Mouse (Mus musculus): ENCODE data around the gene Lrpprc. TPM values are rescaled to one million over a fixed set of nuclear protein-coding genes. Genes with fewer than 3 reads are reported as not detected.

The Lrpprc gene
- polyA plus RNA-seq, 1 experiment from 2014 or later = 47.5 TPM

- no peak for ATAC-seq
- Histone ChIP-seq H3K4me1 (ENCODE audit: control insufficient read depth, insufficient read depth, low read length) (peaks cover 17% of the 10 kb centered on the region), H3K27me3 (ENCODE audit: control insufficient read depth, insufficient read depth, low read depth, low read length) (no peaks in the 10 kb centered on the region), H3K4me3 (ENCODE audit: low read depth, low read length) (no peak overlapping the region), H3K9me3 (replicated peaks; ENCODE audit: control insufficient read depth, low read length, poor library complexity, severe bottlenecking) (no peaks in the 10 kb centered on the region), H3K36me3 (ENCODE audit: control insufficient read depth, insufficient read depth, low read length) (0 out of 2 replicates have a peak, but pooled peaks cover 2% of the 10 kb centered on the region), H3K9ac (ENCODE audit: low read depth, low read length) (no peak overlapping the region), H3K27ac (ENCODE audit: low read length) (0 out of 2 replicates have a peak overlapping the region, but pooled peaks have one; percentile 11), H3K4me2 (ENCODE audit: low read length) (no peak overlapping the region)
- WGBS = 72% methylated on average over 2 of the region's 2 CpGs
Measured at GRCm38 (mm10) chr17:84752286-84752685, 38.3 kb downstream of the Lrpprc start.

DNA sequence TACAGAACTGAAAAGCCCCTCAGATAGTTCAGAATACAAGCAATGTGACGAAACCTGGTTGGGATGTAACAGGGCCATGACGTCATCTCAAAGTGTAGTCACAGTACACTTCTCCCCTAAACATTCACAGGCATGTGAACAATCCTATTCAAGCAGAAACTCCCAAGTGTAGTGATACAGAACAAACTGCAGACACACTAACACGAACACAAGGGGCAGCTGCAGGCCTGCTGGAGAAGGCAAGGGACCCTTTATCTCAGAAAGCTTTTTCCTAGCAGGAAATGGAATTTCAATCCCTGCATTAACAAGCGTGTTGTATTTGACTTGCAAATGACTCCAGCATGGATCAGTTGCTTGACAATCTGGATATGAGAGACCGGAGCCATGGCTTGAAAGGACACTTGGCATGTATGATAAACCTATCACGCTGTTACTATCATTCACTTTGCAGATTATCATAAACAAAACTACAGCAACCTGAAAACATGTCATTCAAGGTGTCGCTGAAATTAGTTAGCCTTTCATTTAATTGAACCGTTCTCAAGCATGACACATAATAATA lies 38.9 kb downstream of the Lrpprc start:
- 0 out of 2 replicates have a peak, but pooled peaks have one; percentile 26 for ATAC-seq

DNA sequence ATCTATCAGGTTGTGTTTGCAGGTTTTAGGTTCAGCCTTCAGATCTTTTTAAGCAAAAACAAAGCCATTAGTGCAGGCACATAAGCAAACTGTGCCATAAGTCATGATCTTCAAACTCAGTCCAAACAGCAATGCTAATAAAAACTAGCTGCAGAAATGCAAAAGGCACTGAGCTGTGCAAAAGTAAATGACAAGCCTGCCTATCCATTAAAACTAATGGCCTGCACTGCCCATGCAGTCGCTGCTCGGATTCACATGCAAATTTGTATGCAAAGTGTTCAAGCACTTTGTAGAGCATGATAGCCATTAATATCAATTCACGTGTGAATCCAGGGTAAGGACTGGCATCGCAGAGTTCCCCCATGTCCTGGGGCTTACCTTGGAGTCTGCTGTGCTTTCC lies 40.5 kb downstream of the Lrpprc start:
- Histone ChIP-seq H3K9me3 (replicated peaks; ENCODE audit: control insufficient read depth, low read length, poor library complexity, severe bottlenecking) (no peaks in the 10 kb centered on the region), H3K27me3 (ENCODE audit: control insufficient read depth, insufficient read depth, low read depth, low read length) (no peaks in the 10 kb centered on the region), H3K9ac (ENCODE audit: low read depth, low read length) (no peak overlapping the region), H3K4me3 (ENCODE audit: low read depth, low read length) (no peak overlapping the region), H3K36me3 (ENCODE audit: control insufficient read depth, insufficient read depth, low read length) (0 out of 2 replicates have a peak, but pooled peaks cover 2% of the 10 kb centered on the region), H3K4me2 (ENCODE audit: low read length) (no peak overlapping the region), H3K4me1 (ENCODE audit: control insufficient read depth, insufficient read depth, low read length) (peaks cover 21% of the 10 kb centered on the region), H3K27ac (ENCODE audit: low read length) (no peak overlapping the region)
- 49% methylated on average over 4 of the region's 4 CpGs for WGBS
- ATAC-seq = no peak

More for the DNA sequence above, 38.9 kb downstream of the Lrpprc start:
- peak overlapping the region; percentile 38; the same call in 1 of the 2 replicates for H3K27ac ChIP-seq (ENCODE audit: low read length)
- H3K9me3 ChIP-seq (replicated peaks; ENCODE audit: control insufficient read depth, low read length, poor library complexity, severe bottlenecking) = no peaks in the 10 kb centered on the region
- H3K27me3 ChIP-seq (ENCODE audit: control insufficient read depth, insufficient read depth, low read depth, low read length) = no peaks in the 10 kb centered on the region
- H3K4me3 ChIP-seq (ENCODE audit: low read depth, low read length) = no peak overlapping the region
- WGBS = 38% methylated on average over 8 of the region's 8 CpGs
- 0 out of 2 replicates have a peak, but pooled peaks cover 2% of the 10 kb centered on the region for H3K36me3 ChIP-seq (ENCODE audit: control insufficient read depth, insufficient read depth, low read length)
- peaks cover 17% of the 10 kb centered on the region for H3K4me1 ChIP-seq (ENCODE audit: control insufficient read depth, insufficient read depth, low read length)
- H3K4me2 ChIP-seq (ENCODE audit: low read length) = no peak overlapping the region
- H3K9ac ChIP-seq (ENCODE audit: low read depth, low read length) = no peak overlapping the region

DNA sequence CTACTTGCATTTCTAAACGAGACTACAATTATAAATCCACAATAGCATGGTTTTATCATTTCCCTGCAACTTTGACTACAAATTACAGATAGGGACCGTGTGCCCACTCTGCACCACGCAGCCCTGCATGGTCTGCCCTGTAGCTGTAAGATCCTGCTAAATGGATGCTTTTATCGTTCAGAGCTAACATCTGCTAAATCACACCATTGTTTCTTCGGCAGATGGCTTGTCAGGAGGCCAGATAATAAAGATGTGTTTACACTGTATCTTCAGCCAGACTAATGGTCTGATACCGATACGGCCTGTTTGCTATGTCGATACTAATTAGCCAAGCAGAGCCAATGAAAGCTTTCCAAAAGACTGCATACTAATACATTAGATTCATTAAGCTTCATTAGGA lies 41.3 kb downstream of the Lrpprc start:
- H3K27ac ChIP-seq (ENCODE audit: low read length) = no peak overlapping the region
- no peaks in the 10 kb centered on the region for H3K27me3 ChIP-seq (ENCODE audit: control insufficient read depth, insufficient read depth, low read depth, low read length)
- H3K4me1 ChIP-seq (ENCODE audit: control insufficient read depth, insufficient read depth, low read length) = peaks cover 21% of the 10 kb centered on the region
- no peak overlapping the region for H3K4me3 ChIP-seq (ENCODE audit: low read depth, low read length)
- peak; percentile 57; the same call in 1 of the 2 replicates for ATAC-seq
- no peak overlapping the region for H3K4me2 ChIP-seq (ENCODE audit: low read length)
- 39% methylated on average over 8 of the region's 8 CpGs for WGBS
- H3K9ac ChIP-seq (ENCODE audit: low read depth, low read length) = no peak overlapping the region
- no peaks in the 10 kb centered on the region for H3K9me3 ChIP-seq (replicated peaks; ENCODE audit: control insufficient read depth, low read length, poor library complexity, severe bottlenecking)
- 0 out of 2 replicates have a peak, but pooled peaks cover 2% of the 10 kb centered on the region for H3K36me3 ChIP-seq (ENCODE audit: control insufficient read depth, insufficient read depth, low read length)

DNA sequence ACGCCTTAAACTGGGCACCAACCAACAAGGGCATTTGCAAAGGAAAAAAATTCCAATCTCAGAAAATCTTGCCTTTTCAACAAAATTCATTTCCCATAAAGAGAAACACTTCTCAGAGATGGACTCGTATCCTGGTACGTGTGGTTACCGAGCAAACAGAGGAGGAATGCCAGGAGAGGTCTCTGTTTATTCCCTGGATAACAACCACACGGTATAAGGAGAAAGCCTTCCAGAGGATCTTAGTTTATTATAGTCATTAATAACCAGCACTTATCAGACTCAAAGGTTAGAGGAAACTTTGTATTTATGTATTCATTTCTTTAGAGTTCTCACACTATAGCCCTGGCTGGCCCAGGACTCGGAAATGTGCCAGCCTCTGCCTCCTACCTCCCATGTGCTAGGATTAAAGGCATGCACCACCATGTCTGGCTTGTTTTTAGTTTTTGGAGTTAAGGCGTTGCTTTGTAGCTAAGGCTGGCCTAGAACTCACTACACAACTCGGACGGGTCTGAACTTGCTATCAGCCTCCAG lies 42.4 kb downstream of the Lrpprc start:
- WGBS = 83% methylated on average over 9 of the region's 9 CpGs
- no peaks in the 10 kb centered on the region for H3K9me3 ChIP-seq (replicated peaks; ENCODE audit: control insufficient read depth, low read length, poor library complexity, severe bottlenecking)
- H3K27me3 ChIP-seq (ENCODE audit: control insufficient read depth, insufficient read depth, low read depth, low read length) = no peaks in the 10 kb centered on the region
- peaks cover 18% of the 10 kb centered on the region for H3K4me1 ChIP-seq (ENCODE audit: control insufficient read depth, insufficient read depth, low read length)
- ATAC-seq = no peak
- H3K4me3 ChIP-seq (ENCODE audit: low read depth, low read length) = no peak overlapping the region
- no peak overlapping the region for H3K27ac ChIP-seq (ENCODE audit: low read length)
- no peak overlapping the region for H3K9ac ChIP-seq (ENCODE audit: low read depth, low read length)
- no peak overlapping the region for H3K4me2 ChIP-seq (ENCODE audit: low read length)
- H3K36me3 ChIP-seq (ENCODE audit: control insufficient read depth, insufficient read depth, low read length) = 0 out of 2 replicates have a peak, but pooled peaks cover 2% of the 10 kb centered on the region

DNA sequence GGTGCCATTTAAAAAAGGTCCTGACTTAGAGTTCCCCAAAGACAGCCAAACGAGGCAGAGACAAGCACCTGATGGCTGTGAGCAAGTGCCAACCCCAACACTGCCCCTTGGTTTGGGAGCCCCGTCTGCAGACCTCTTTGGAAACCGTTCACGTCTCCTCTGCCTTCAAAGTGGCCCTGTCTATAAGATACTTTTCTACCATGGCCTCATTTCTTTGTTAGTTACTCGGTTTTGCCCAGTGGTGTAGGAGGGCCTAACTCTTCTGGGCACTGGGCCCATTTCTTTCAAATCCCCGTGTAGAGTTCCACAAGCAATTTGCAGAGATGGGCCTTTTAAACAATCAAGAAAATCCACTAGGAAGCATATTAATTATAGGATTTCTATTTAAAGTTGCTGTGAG lies 43.4 kb downstream of the Lrpprc start:
- Histone ChIP-seq H3K9me3 (replicated peaks; ENCODE audit: control insufficient read depth, low read length, poor library complexity, severe bottlenecking) (no peaks in the 10 kb centered on the region), H3K4me2 (ENCODE audit: low read length) (no peak overlapping the region), H3K36me3 (ENCODE audit: control insufficient read depth, insufficient read depth, low read length) (0 out of 2 replicates have a peak, but pooled peaks cover 2% of the 10 kb centered on the region), H3K4me1 (ENCODE audit: control insufficient read depth, insufficient read depth, low read length) (peaks cover 17% of the 10 kb centered on the region), H3K27me3 (ENCODE audit: control insufficient read depth, insufficient read depth, low read depth, low read length) (no peaks in the 10 kb centered on the region), H3K4me3 (ENCODE audit: low read depth, low read length) (no peak overlapping the region), H3K27ac (ENCODE audit: low read length) (peak overlapping the region; percentile 55), H3K9ac (ENCODE audit: low read depth, low read length) (no peak overlapping the region)
- ATAC-seq = peak; percentile 61
- 59% methylated on average over 6 of the region's 6 CpGs for WGBS

- no peaks in the 10 kb centered on the region for H3K27me3 ChIP-seq (ENCODE audit: control insufficient read depth, insufficient read depth, low read depth, low read length)
- H3K27ac ChIP-seq (ENCODE audit: low read length) = no peak overlapping the region
- ATAC-seq = no peak
- no peak overlapping the region for H3K4me3 ChIP-seq (ENCODE audit: low read depth, low read length)
- H3K36me3 ChIP-seq (ENCODE audit: control insufficient read depth, insufficient read depth, low read length) = 0 out of 2 replicates have a peak, but pooled peaks cover under 1% of the 10 kb centered on the region
- no peak overlapping the region for H3K9ac ChIP-seq (ENCODE audit: low read depth, low read length)
- H3K4me2 ChIP-seq (ENCODE audit: low read length) = no peak overlapping the region
- H3K4me1 ChIP-seq (ENCODE audit: control insufficient read depth, insufficient read depth, low read length) = peaks cover 9% of the 10 kb centered on the region; the same call in 1 of the 2 replicates
- WGBS = 48% methylated on average over 9 of the region's 9 CpGs
- no peaks in the 10 kb centered on the region for H3K9me3 ChIP-seq (replicated peaks; ENCODE audit: control insufficient read depth, low read length, poor library complexity, severe bottlenecking)
Measured at GRCm38 (mm10) chr17:84745001-84745400, 45.6 kb downstream of the Lrpprc start.

DNA sequence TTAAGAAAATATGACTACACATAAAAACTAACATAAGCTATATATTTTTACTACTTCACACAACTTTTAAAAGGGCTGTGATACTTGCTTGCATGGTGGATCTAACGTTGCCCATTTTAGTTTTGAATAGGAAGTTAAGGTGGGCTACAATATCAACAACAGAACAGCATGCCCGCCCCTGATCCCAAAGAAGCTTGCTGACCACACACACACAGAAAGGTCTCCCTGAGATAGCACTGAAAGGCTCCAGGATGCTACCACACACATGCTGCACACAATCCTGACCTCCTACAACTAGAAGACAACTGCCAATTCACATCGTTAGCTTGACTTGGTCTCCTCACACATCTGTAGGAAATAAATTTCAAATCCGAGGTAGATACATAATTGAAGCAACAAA lies 46.3 kb downstream of the Lrpprc start:
- no peak overlapping the region for H3K27ac ChIP-seq (ENCODE audit: low read length)
- no peaks in the 10 kb centered on the region for H3K27me3 ChIP-seq (ENCODE audit: control insufficient read depth, insufficient read depth, low read depth, low read length)
- H3K9me3 ChIP-seq (replicated peaks; ENCODE audit: control insufficient read depth, low read length, poor library complexity, severe bottlenecking) = no peaks in the 10 kb centered on the region
- H3K36me3 ChIP-seq (ENCODE audit: control insufficient read depth, insufficient read depth, low read length) = no peaks in the 10 kb centered on the region
- ATAC-seq = no peak
- H3K9ac ChIP-seq (ENCODE audit: low read depth, low read length) = no peak overlapping the region
- H3K4me2 ChIP-seq (ENCODE audit: low read length) = no peak overlapping the region
- H3K4me1 ChIP-seq (ENCODE audit: control insufficient read depth, insufficient read depth, low read length) = peaks cover 7% of the 10 kb centered on the region; the same call in 1 of the 2 replicates
- WGBS = 75% methylated on average over 4 of the region's 4 CpGs
- no peak overlapping the region for H3K4me3 ChIP-seq (ENCODE audit: low read depth, low read length)

DNA sequence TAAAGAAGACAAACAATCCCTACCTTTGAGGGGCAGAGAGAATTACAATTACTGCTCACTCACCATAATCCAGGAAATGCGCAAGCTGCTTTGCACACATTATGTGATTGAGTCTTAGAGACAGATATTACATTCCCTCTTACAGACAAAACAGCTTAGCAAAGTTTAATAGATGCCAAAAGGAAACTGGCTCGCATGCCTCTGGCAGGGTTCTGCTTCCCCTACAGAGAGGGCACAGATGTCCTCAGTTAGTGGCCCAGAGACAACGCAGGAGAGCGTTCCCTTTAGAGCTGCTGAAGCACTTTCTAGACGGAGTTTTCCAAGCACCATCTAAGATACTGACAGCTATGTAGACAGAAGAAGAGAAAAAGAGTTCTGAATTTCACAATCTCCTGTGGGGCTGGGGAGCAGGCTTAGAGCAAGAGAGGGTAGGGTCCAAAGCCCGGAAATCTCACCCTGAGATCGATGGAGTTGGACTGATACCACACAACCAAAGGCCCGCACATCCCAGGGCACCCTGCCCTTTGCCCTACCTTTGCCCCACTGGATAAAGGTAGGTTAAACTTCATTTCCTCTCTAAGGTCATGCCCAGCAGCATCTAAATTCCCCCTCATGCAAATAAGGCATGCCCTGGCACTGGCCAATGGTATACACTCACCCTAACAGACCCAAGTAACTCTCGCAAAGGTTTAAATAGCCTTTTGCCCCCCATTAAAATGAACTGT lies 52.4 kb downstream of the Lrpprc start:
- 0 out of 2 replicates have a peak, but pooled peaks cover 7% of the 10 kb centered on the region for H3K4me1 ChIP-seq (ENCODE audit: control insufficient read depth, insufficient read depth, low read length)
- no peak for ATAC-seq
- no peak overlapping the region for H3K4me2 ChIP-seq (ENCODE audit: low read length)
- H3K27me3 ChIP-seq (ENCODE audit: control insufficient read depth, insufficient read depth, low read depth, low read length) = no peaks in the 10 kb centered on the region
- WGBS = 75% methylated on average over 9 of the region's 9 CpGs
- no peak overlapping the region for H3K27ac ChIP-seq (ENCODE audit: low read length)
- H3K9me3 ChIP-seq (replicated peaks; ENCODE audit: control insufficient read depth, low read length, poor library complexity, severe bottlenecking) = no peaks in the 10 kb centered on the region
- no peak overlapping the region for H3K4me3 ChIP-seq (ENCODE audit: low read depth, low read length)
- no peaks in the 10 kb centered on the region for H3K36me3 ChIP-seq (ENCODE audit: control insufficient read depth, insufficient read depth, low read length)
- H3K9ac ChIP-seq (ENCODE audit: low read depth, low read length) = no peak overlapping the region

Data from midbrain, embryonic 16.5 days (tissue).